Mouse (Mus musculus): ENCODE data around the gene Dnaaf1. TPM values are rescaled to one million over a fixed set of nuclear protein-coding genes. Genes with fewer than 3 reads are reported as not detected.

The Dnaaf1 gene
- not detected for total RNA-seq (2021)
- polyA plus RNA-seq (2012; rRNA removed) = 0.12 and 0.39 TPM in 2 replicates
- long read RNA-seq = 0 reads

- under 1% methylated on average over 95 of the region's 97 CpGs for WGBS
- TF ChIP-seq CTCF (IDR thresholded peaks at IDR 0.05) = peak; percentile 45
- peak; percentile 56; the same call in 1 of the 2 replicates for TF ChIP-seq POLR2A (IDR thresholded peaks at IDR 0.05; ENCODE audit: insufficient read depth, low read depth, low read length)
- TF ChIP-seq EP300 (IDR thresholded peaks at IDR 0.05; ENCODE audit: insufficient read depth, low read depth, low read length) = no peak
- Histone ChIP-seq H3K4me3 (peak within 1 kb of the TSS; percentile 75), H3K36me3 (ENCODE audit: control insufficient read depth, insufficient read depth, low read length) (no peaks in the 10 kb centered on the region), H3K27ac (peak within 1 kb of the TSS; percentile 58), H3K4me1 (ENCODE audit: control insufficient read depth, insufficient read depth, low read length) (no peaks in the 10 kb centered on the region), H3K79me2 (replicated peaks; ENCODE audit: control insufficient read depth, insufficient read depth, low read length) (peaks cover 10% of the 10 kb centered on the region; the same call in 1 of the 2 replicates), H3K27me3 (ENCODE audit: control insufficient read depth, insufficient read depth, low read length) (no peaks in the 10 kb centered on the region), H3K9ac (ENCODE audit: low read depth, low read length) (peak within 1 kb of the TSS; percentile 91)
- intact Hi-C loops (cut with DNase I) = loop anchor here (1.0 to 2.0 kb wide), 2 partner anchors 16 to 30 kb away; partner anchors contain the start of genes Mbtps1 and Taf1c
- peak; percentile 97 to 99 for DNase-seq
These were observed at the start of gene Dnaaf1, which contains the start of gene Hsdl1 for GRCm38 (mm10) chr8:119574437-119575365. TSS of gene Dnaaf1 (plus strand) at chr8:119575235. TSS of gene Hsdl1 (minus strand) at chr8:119575183.

- no peaks in the 10 kb centered on the region for H3K4me1 ChIP-seq (ENCODE audit: control insufficient read depth, insufficient read depth, low read length)
- H3K27me3 ChIP-seq (ENCODE audit: control insufficient read depth, insufficient read depth, low read length) = no peaks in the 10 kb centered on the region
- intact Hi-C loops (cut with DNase I) = loop anchor here (5.0 kb wide), 1 partner anchor 69 kb away; no protein-coding TSS in a partner anchor
- H3K27ac ChIP-seq = no peak overlapping the region
- DNase-seq = no peak
- no peak overlapping the region for H3K4me3 ChIP-seq
- no peaks in the 10 kb centered on the region for H3K79me2 ChIP-seq (replicated peaks; ENCODE audit: control insufficient read depth, insufficient read depth, low read length)
- no peak for TF ChIP-seq CTCF (IDR thresholded peaks at IDR 0.05)
- no peak for TF ChIP-seq EP300 (IDR thresholded peaks at IDR 0.05; ENCODE audit: insufficient read depth, low read depth, low read length)
- TF ChIP-seq POLR2A (IDR thresholded peaks at IDR 0.05; ENCODE audit: insufficient read depth, low read depth, low read length) = no peak
- WGBS = 85% methylated on average over 7 of the region's 7 CpGs
- H3K36me3 ChIP-seq (ENCODE audit: control insufficient read depth, insufficient read depth, low read length) = no peaks in the 10 kb centered on the region
- H3K9ac ChIP-seq (ENCODE audit: low read depth, low read length) = no peak overlapping the region
These were observed 46.3 kb upstream of the Dnaaf1 start for GRCm38 (mm10) chr8:119528762-119529161.

GRCm38 (mm10) chr8:119530937-119531336 lies 44.1 kb upstream of the Dnaaf1 start:
- intact Hi-C loops (cut with DNase I) = no loop called here
- Histone ChIP-seq H3K27me3 (ENCODE audit: control insufficient read depth, insufficient read depth, low read length) (no peaks in the 10 kb centered on the region), H3K36me3 (ENCODE audit: control insufficient read depth, insufficient read depth, low read length) (no peaks in the 10 kb centered on the region), H3K27ac (no peak overlapping the region), H3K79me2 (replicated peaks; ENCODE audit: control insufficient read depth, insufficient read depth, low read length) (no peaks in the 10 kb centered on the region), H3K9ac (ENCODE audit: low read depth, low read length) (no peak overlapping the region), H3K4me3 (no peak overlapping the region), H3K4me1 (ENCODE audit: control insufficient read depth, insufficient read depth, low read length) (no peaks in the 10 kb centered on the region)
- whole genome bisulfite sequencing = 39% methylated on average over 6 of the region's 6 CpGs
- TF ChIP-seq EP300 (IDR thresholded peaks at IDR 0.05; ENCODE audit: insufficient read depth, low read depth, low read length) = no peak
- no peak for TF ChIP-seq CTCF (IDR thresholded peaks at IDR 0.05)
- TF ChIP-seq POLR2A (IDR thresholded peaks at IDR 0.05; ENCODE audit: insufficient read depth, low read depth, low read length) = no peak
- DNase-seq = no peak

GRCm38 (mm10) chr8:119531397-119531796 lies 43.6 kb upstream of the Dnaaf1 start:
- H3K27ac ChIP-seq = no peak overlapping the region
- H3K36me3 ChIP-seq (ENCODE audit: control insufficient read depth, insufficient read depth, low read length) = no peaks in the 10 kb centered on the region
- no peak for DNase-seq
- no peaks in the 10 kb centered on the region for H3K79me2 ChIP-seq (replicated peaks; ENCODE audit: control insufficient read depth, insufficient read depth, low read length)
- H3K4me1 ChIP-seq (ENCODE audit: control insufficient read depth, insufficient read depth, low read length) = no peaks in the 10 kb centered on the region
- H3K4me3 ChIP-seq = no peak overlapping the region
- 93% methylated on average over 3 of the region's 3 CpGs for WGBS
- intact Hi-C loops (cut with DNase I) = no loop called here
- no peak overlapping the region for H3K9ac ChIP-seq (ENCODE audit: low read depth, low read length)
- TF ChIP-seq EP300 (IDR thresholded peaks at IDR 0.05; ENCODE audit: insufficient read depth, low read depth, low read length) (no peak), CTCF (IDR thresholded peaks at IDR 0.05) (no peak), POLR2A (IDR thresholded peaks at IDR 0.05; ENCODE audit: insufficient read depth, low read depth, low read length) (no peak)
- no peaks in the 10 kb centered on the region for H3K27me3 ChIP-seq (ENCODE audit: control insufficient read depth, insufficient read depth, low read length)

GRCm38 (mm10) chr8:119531973-119532372 lies 43.1 kb upstream of the Dnaaf1 start:
- Histone ChIP-seq H3K27ac (no peak overlapping the region), H3K9ac (ENCODE audit: low read depth, low read length) (no peak overlapping the region), H3K4me3 (no peak overlapping the region), H3K79me2 (replicated peaks; ENCODE audit: control insufficient read depth, insufficient read depth, low read length) (no peaks in the 10 kb centered on the region), H3K27me3 (ENCODE audit: control insufficient read depth, insufficient read depth, low read length) (no peaks in the 10 kb centered on the region), H3K4me1 (ENCODE audit: control insufficient read depth, insufficient read depth, low read length) (no peaks in the 10 kb centered on the region), H3K36me3 (ENCODE audit: control insufficient read depth, insufficient read depth, low read length) (no peaks in the 10 kb centered on the region)
- TF ChIP-seq EP300 (IDR thresholded peaks at IDR 0.05; ENCODE audit: insufficient read depth, low read depth, low read length) = no peak
- no peak for TF ChIP-seq POLR2A (IDR thresholded peaks at IDR 0.05; ENCODE audit: insufficient read depth, low read depth, low read length)
- TF ChIP-seq CTCF (IDR thresholded peaks at IDR 0.05) = no peak
- intact Hi-C loops (cut with DNase I) = no loop called here
- WGBS = 47% methylated on average over 9 of the region's 9 CpGs
- no peak for DNase-seq

GRCm38 (mm10) chr8:119544606-119545005 lies 30.4 kb upstream of the Dnaaf1 start:
- Histone ChIP-seq H3K27ac (no peak overlapping the region), H3K4me1 (ENCODE audit: control insufficient read depth, insufficient read depth, low read length) (no peaks in the 10 kb centered on the region), H3K9ac (ENCODE audit: low read depth, low read length) (no peak overlapping the region), H3K27me3 (ENCODE audit: control insufficient read depth, insufficient read depth, low read length) (no peaks in the 10 kb centered on the region), H3K79me2 (replicated peaks; ENCODE audit: control insufficient read depth, insufficient read depth, low read length) (peaks cover 4% of the 10 kb centered on the region; the same call in 1 of the 2 replicates), H3K4me3 (no peak overlapping the region), H3K36me3 (ENCODE audit: control insufficient read depth, insufficient read depth, low read length) (peaks cover 4% of the 10 kb centered on the region)
- intact Hi-C loops (cut with DNase I) = no loop called here
- 84% methylated on average over 3 of the region's 3 CpGs for WGBS
- TF ChIP-seq EP300 (IDR thresholded peaks at IDR 0.05; ENCODE audit: insufficient read depth, low read depth, low read length) (no peak), CTCF (IDR thresholded peaks at IDR 0.05) (no peak), POLR2A (IDR thresholded peaks at IDR 0.05; ENCODE audit: insufficient read depth, low read depth, low read length) (no peak)
- DNase-seq = no peak

Measured in heart, adult 2 months (tissue).